Mouse (Mus musculus) liver, embryonic 16.5 days (tissue): ENCODE results near the gene Ggt5. TPM values are rescaled to one million over a fixed set of nuclear protein-coding genes. Genes with fewer than 3 reads are reported as not detected.

ENCODE experiments used
- ATAC-seq: fragments of 200-750 bp; cut with Nextera tagmentation; 2 replicates; pipeline ENCODE4 v1.8.0; 2017; ENCODE audit warnings: low read depth, mild to moderate bottlenecking, moderate number of reproducible peaks, moderate library complexity
- H3K27ac ChIP-seq: fragments of 300-500 bp; sonication (generic); 2 replicates; pipeline ENCODE4 v1.5.1; 2014; ENCODE audit warnings: mild to moderate bottlenecking, low read length
- H3K27me3 ChIP-seq: fragments of 300-500 bp; sonication (generic); 2 replicates; pipeline ENCODE4 v1.6.1; 2014; ENCODE audit warnings: low read depth, low read length, mixed read lengths; ENCODE audit not compliant: control insufficient read depth, insufficient read depth
- H3K36me3 ChIP-seq: fragments of 300-500 bp; sonication (generic); 2 replicates; pipeline ENCODE4 v1.6.1; 2014; ENCODE audit warnings: mild to moderate bottlenecking; ENCODE audit not compliant: control insufficient read depth, insufficient read depth
- H3K4me1 ChIP-seq: fragments of 300-500 bp; sonication (generic); 2 replicates; pipeline ENCODE4 v1.6.1; 2014; ENCODE audit warnings: low read depth, low read length, mixed read lengths; ENCODE audit not compliant: control insufficient read depth
- H3K4me2 ChIP-seq: fragments of 300-500 bp; sonication (generic); 2 replicates; pipeline ENCODE4 v1.6.1; 2014; ENCODE audit warnings: low read depth, low read length, mixed read lengths
- H3K4me3 ChIP-seq: fragments of 300-500 bp; sonication (generic); 2 replicates; pipeline ENCODE4 v1.5.1; 2014; ENCODE audit warnings: low read depth, mild to moderate bottlenecking, low read length
- H3K9ac ChIP-seq: fragments of 300-500 bp; sonication (generic); 2 replicates; pipeline ENCODE4 v1.6.1; 2014; ENCODE audit warnings: low read depth, low read length
- H3K9me3 ChIP-seq: fragments of 300-500 bp; sonication (generic); replicated peaks from 2 replicates; pipeline ENCODE4 v1.6.1; 2016; ENCODE audit warnings: low read length; ENCODE audit not compliant: control insufficient read depth
- WGBS: fragments of 180-500 bp; shearing (Covaris S2); extraction: QIAGEN DNeasy Blood & Tissue Kit; methylation state at CpG from one replicate; pipeline ENCODE4 v1.1.7; 2014; ENCODE audit not compliant: insufficient replicate concordance; 5-methylcytosine and 5-hydroxymethylcytosine counted together
- polyA plus RNA-seq: library from polyadenylated mRNA; unstranded; fragments of >200 nt; fragmentation: Nextera tagmentation; extraction: Ambion mirVana; gene quantifications from 2 replicates; pipeline ENCODE4 v1.2.1, GENCODE M21; 2015

Gene Ggt5
- polyA plus RNA-seq, 1 experiment from 2014 or later = 0.98 TPM

GRCm38 (mm10) chr10:75556026-75556425, 33.1 kb upstream of the Ggt5 start:
- no peak overlapping the region for H3K9ac ChIP-seq
- H3K9me3 ChIP-seq = no peaks in the 10 kb centered on the region
- WGBS = 72% methylated on average over 9 of the region's 9 CpGs
- no peaks in the 10 kb centered on the region for H3K36me3 ChIP-seq
- no peak overlapping the region for H3K27ac ChIP-seq
- H3K4me1 ChIP-seq = peaks cover 4% of the 10 kb centered on the region
- no peak overlapping the region for H3K4me3 ChIP-seq
- H3K27me3 ChIP-seq = peaks cover 30% of the 10 kb centered on the region
- no peak overlapping the region for H3K4me2 ChIP-seq
- ATAC-seq = no peak

- H3K27me3 ChIP-seq = peaks cover 40% of the 10 kb centered on the region
- H3K9me3 ChIP-seq = no peaks in the 10 kb centered on the region
- ATAC-seq = no peak
- peaks cover 4% of the 10 kb centered on the region; the same call in 1 of the 2 replicates for H3K4me1 ChIP-seq
- H3K36me3 ChIP-seq = no peaks in the 10 kb centered on the region
- H3K9ac ChIP-seq = no peak overlapping the region
- H3K27ac ChIP-seq = no peak overlapping the region
- no peak overlapping the region for H3K4me3 ChIP-seq
- no peak overlapping the region for H3K4me2 ChIP-seq
- WGBS = 31% methylated on average over 3 of the region's 3 CpGs
Measured at GRCm38 (mm10) chr10:75558515-75558914, 30.6 kb upstream of the Ggt5 start.

DNA sequence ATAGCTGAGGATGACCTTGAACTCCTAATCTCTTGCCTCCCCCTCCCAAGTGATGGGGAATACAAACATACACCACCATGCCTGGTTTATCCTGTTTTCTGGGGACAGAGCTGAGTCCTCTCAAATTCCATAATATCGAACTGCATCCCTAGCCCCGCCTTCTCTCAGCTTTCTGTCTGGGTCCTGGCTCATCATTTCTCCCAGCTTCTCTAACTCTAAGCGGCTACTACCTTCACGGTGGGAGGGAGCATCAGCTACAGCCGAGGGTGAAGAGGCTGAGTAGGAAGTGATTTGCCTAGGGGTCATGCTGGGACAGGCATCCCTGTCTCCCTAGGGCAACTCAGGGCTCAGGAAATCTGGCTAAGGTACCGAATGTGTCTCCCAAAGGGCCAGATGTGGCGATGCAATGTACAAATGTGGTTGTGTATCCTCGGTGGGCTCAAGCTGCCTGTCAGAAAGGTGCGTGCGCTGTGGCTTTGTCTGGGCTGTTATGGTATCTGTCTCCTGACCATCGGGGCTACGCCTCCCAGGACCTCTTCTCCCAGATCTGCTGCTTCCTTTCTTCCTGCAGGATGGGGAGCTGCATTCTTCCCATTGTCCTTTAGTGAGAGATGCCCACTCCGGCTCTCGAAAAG, 30.0 kb upstream of the Ggt5 start:
- 6% methylated on average over 14 of the region's 14 CpGs for WGBS
- Histone ChIP-seq H3K27me3 (peaks cover 40% of the 10 kb centered on the region), H3K4me1 (peaks cover 4% of the 10 kb centered on the region; the same call in 1 of the 2 replicates), H3K27ac (no peak overlapping the region), H3K36me3 (no peaks in the 10 kb centered on the region), H3K4me2 (no peak overlapping the region), H3K4me3 (no peak overlapping the region), H3K9ac (no peak overlapping the region), H3K9me3 (no peaks in the 10 kb centered on the region)
- no peak for ATAC-seq

DNA sequence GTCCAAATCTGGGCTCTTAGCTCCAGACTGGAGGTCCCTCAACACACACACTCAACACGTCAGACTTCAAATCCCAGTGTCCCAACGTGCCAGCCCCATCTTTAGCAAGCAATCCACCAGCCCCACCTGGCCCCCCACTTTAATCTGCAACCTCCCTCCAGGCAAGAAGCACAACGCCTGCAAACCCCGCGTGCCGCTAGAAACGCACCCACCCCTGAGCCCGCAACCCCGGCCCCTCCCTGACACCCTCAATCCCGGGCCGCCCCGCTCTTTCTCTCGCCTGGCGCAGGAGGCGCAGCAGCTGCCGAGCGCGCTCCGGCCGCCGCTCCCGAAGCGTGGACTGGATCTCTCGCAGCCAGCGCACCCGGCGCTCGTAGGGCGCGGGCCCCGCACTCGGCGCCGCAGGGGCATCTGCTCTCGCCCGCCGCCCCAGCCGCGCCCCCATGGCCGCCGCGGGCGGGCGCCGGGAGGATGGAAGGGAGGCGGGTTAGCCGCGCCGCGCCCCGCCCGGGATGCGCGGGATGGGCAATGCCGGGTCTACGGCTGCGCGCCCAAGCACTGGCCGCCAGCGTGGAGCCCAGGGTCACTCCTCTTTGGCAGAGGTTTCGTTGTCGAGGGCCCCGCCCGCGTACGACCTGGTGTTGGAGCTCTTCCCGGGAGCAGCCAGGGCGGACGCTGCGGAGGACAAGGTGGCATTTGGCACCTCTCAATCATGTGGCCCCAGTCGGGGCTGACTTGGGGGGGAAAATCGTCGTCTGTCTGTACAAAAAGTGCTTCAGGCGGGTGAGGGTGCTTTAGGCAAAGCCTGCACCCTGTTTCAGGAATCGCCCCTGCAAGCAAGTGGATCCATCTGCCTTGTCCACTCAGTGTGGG, 29.2 kb upstream of the Ggt5 start, which contains the start of gene Lrrc75b:
Gene Lrrc75b (minus strand): TSS at position 655 of the 873 bp plus-strand sequence.
- H3K9ac ChIP-seq = peak within 1 kb of the TSS; percentile 6; the same call in 1 of the 2 replicates
- ATAC-seq = peak; percentile 34; the same call in 1 of the 2 replicates

DNA sequence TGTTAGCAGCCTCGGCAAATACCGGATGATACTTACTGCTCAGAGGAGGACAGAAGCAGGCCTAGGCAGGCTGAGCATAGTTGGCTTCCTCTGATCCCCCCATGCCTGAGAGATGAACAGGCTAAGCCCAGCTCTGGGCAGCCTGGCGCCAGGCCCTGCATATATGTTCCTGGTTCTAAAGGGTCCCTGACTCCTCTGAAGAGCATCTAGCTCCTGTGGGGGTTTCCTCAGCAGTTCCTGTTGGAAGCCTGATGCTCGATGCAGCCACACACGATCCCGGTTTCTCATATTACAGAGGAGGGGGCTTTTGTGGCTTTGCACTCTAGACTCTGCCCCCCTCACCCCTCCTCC, 28.6 kb upstream of the Ggt5 start:
- Histone ChIP-seq H3K9ac (no peak overlapping the region), H3K4me2 (no peak overlapping the region; the same call in 1 of the 2 replicates), H3K9me3 (no peaks in the 10 kb centered on the region), H3K4me3 (no peak overlapping the region), H3K27me3 (peaks cover 40% of the 10 kb centered on the region), H3K27ac (no peak overlapping the region), H3K4me1 (peaks cover 10% of the 10 kb centered on the region), H3K36me3 (no peaks in the 10 kb centered on the region)
- no peak for ATAC-seq
- WGBS = 21% methylated on average over 6 of the region's 6 CpGs

More for the DNA sequence above, 29.2 kb upstream of the Ggt5 start, which contains the start of gene Lrrc75b:
- H3K4me2 ChIP-seq = peak within 1 kb of the TSS; percentile 66
- no peak within 1 kb of the TSS for H3K27ac ChIP-seq
- WGBS = 2% methylated on average over 66 of the region's 75 CpGs
- peak within 1 kb of the TSS; percentile 49 for H3K4me3 ChIP-seq
- peaks cover 6% of the 10 kb centered on the region; the same call in 1 of the 2 replicates for H3K4me1 ChIP-seq
- no peaks in the 10 kb centered on the region for H3K9me3 ChIP-seq
- H3K36me3 ChIP-seq = no peaks in the 10 kb centered on the region
- H3K27me3 ChIP-seq = peaks cover 40% of the 10 kb centered on the region

GRCm38 (mm10) chr10:75561071-75561654, 28.0 kb upstream of the Ggt5 start, which contains the start of gene Ggt1:
Ggt1 (plus strand) TSS chr10:75561604.
- no peak within 1 kb of the TSS for H3K27ac ChIP-seq
- no peak within 1 kb of the TSS for H3K9ac ChIP-seq
- no peak for ATAC-seq
- H3K27me3 ChIP-seq = peaks cover 40% of the 10 kb centered on the region
- no peaks in the 10 kb centered on the region for H3K9me3 ChIP-seq
- no peak within 1 kb of the TSS for H3K4me3 ChIP-seq
- WGBS = 36% methylated on average over 10 of the region's 10 CpGs
- no peak within 1 kb of the TSS for H3K4me2 ChIP-seq
- no peaks in the 10 kb centered on the region for H3K36me3 ChIP-seq
- H3K4me1 ChIP-seq = peaks cover 13% of the 10 kb centered on the region

DNA sequence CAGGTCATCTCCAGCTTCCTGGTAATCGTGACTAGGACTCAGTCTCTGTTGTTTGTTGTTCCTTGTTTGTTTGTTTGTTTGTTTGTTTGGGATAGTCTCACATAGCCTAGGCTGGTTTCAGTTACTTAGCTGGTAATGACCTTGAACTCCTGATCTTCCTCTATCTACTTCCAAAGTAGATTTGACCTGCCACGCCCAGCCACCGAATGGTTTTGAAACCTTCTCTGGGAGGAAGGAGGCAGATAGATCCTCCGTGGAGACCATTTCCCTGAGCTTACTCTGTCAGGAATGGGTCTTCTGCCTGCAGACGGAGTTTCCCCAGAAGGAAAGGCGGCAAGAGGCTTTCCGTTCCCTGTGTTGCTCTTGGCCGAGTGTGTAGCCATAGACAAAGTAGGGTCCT, 26.5 kb upstream of the Ggt5 start:
- peaks cover 40% of the 10 kb centered on the region for H3K27me3 ChIP-seq
- no peak overlapping the region for H3K27ac ChIP-seq
- no peaks in the 10 kb centered on the region for H3K36me3 ChIP-seq
- WGBS = 56% methylated on average over 8 of the region's 8 CpGs
- H3K4me1 ChIP-seq = peaks cover 13% of the 10 kb centered on the region
- no peak overlapping the region for H3K9ac ChIP-seq
- ATAC-seq = no peak
- H3K4me3 ChIP-seq = no peak overlapping the region
- no peak overlapping the region for H3K4me2 ChIP-seq
- no peaks in the 10 kb centered on the region for H3K9me3 ChIP-seq

- Histone ChIP-seq H3K4me2 (0 out of 2 replicates have a peak overlapping the region, but pooled peaks have one; percentile 26), H3K36me3 (no peaks in the 10 kb centered on the region), H3K4me1 (peaks cover 13% of the 10 kb centered on the region), H3K9me3 (no peaks in the 10 kb centered on the region), H3K27me3 (peaks cover 23% of the 10 kb centered on the region), H3K27ac (peak overlapping the region; percentile 62; the same call in 1 of the 2 replicates), H3K9ac (no peak overlapping the region), H3K4me3 (no peak overlapping the region)
- 45% methylated on average over 12 of the region's 12 CpGs for WGBS
- no peak for ATAC-seq
Measured at GRCm38 (mm10) chr10:75564687-75565265, 24.4 kb upstream of the Ggt5 start.
